Mouse (Mus musculus) heart, embryonic 16.5 days (tissue): Measurements from ENCODE around the gene Plpp7. TPM values are rescaled to one million over a fixed set of nuclear protein-coding genes. Genes with fewer than 3 reads are reported as not detected.

ENCODE experiments used
- ATAC-seq: fragments of 200-750 bp; cut with Nextera tagmentation; replicated peaks from 2 replicates; pipeline ENCODE4 v1.8.0; 2017; ENCODE audit warnings: moderate number of reproducible peaks; ENCODE audit not compliant: insufficient read depth, low FRiP score; ENCODE audit errors: extremely low read depth
- H3K27ac ChIP-seq: fragments of 300-500 bp; sonication (generic); 2 replicates; pipeline ENCODE4 v1.5.1; 2014; ENCODE audit warnings: mild to moderate bottlenecking, low read length, control low read depth, moderate library complexity
- H3K27me3 ChIP-seq: fragments of 300-500 bp; sonication (generic); 2 replicates; pipeline ENCODE4 v1.6.1; 2014; ENCODE audit warnings: low read length, mixed read lengths; ENCODE audit not compliant: control insufficient read depth, insufficient read depth
- H3K36me3 ChIP-seq: fragments of 300-500 bp; sonication (generic); 2 replicates; pipeline ENCODE4 v1.6.1; 2014; ENCODE audit not compliant: control insufficient read depth, insufficient read depth
- H3K4me1 ChIP-seq: fragments of 300-500 bp; sonication (generic); 2 replicates; pipeline ENCODE4 v1.6.1; 2014; ENCODE audit warnings: low read length, mixed read lengths; ENCODE audit not compliant: control insufficient read depth, insufficient read depth
- H3K4me2 ChIP-seq: fragments of 300-500 bp; sonication (generic); 2 replicates; pipeline ENCODE4 v1.6.1; 2014; ENCODE audit warnings: low read depth, mild to moderate bottlenecking, control low read depth, low read length
- H3K4me3 ChIP-seq: fragments of 300-500 bp; sonication (generic); 2 replicates; pipeline ENCODE4 v1.5.1; 2014; ENCODE audit warnings: mild to moderate bottlenecking, control low read depth, low read length
- H3K9ac ChIP-seq: fragments of 300-500 bp; sonication (generic); 2 replicates; pipeline ENCODE4 v1.6.1; 2014; ENCODE audit warnings: low read length, control low read depth
- H3K9me3 ChIP-seq: fragments of 300-500 bp; sonication (generic); replicated peaks from 2 replicates; pipeline ENCODE4 v1.6.1; 2016; ENCODE audit warnings: low read length; ENCODE audit not compliant: control insufficient read depth
- WGBS: fragments of 180-500 bp; shearing (Covaris S2); extraction: QIAGEN DNeasy Blood & Tissue Kit; methylation state at CpG from one replicate; pipeline ENCODE4 v1.1.7; 2014; 5-methylcytosine and 5-hydroxymethylcytosine counted together
- polyA plus RNA-seq: library from polyadenylated mRNA; unstranded; fragments of >200 nt; fragmentation: Nextera tagmentation; extraction: Ambion mirVana; gene quantifications from 2 replicates; pipeline ENCODE4 v1.2.1, GENCODE M21; 2015

Gene Plpp7
- polyA plus RNA-seq, 1 experiment from 2014 or later, result 21.4 TPM

GRCm38 (mm10) chr2:32064913-32065312 lies 30.4 kb upstream of the Plpp7 start:
- H3K4me3 ChIP-seq, result peak overlapping the region; percentile 14; the same call in 1 of the 2 replicates
- peak overlapping the region; percentile 50 for H3K4me2 ChIP-seq
- H3K4me1 ChIP-seq, result peaks cover 74% of the 10 kb centered on the region

GRCm38 (mm10) chr2:32065371-32065791 lies 29.9 kb upstream of the Plpp7 start:
- Histone ChIP-seq H3K9me3 (no peaks in the 10 kb centered on the region), H3K27ac (peak overlapping the region; percentile 95), H3K36me3 (peaks cover 12% of the 10 kb centered on the region), H3K4me3 (no peak overlapping the region), H3K27me3 (no peaks in the 10 kb centered on the region), H3K4me2 (peak overlapping the region; percentile 50), H3K9ac (peak overlapping the region; percentile 69; the same call in 1 of the 2 replicates), H3K4me1 (peaks cover 70% of the 10 kb centered on the region)
- 40% methylated on average over 5 of the region's 5 CpGs for WGBS
- 0 out of 2 replicates have a peak, but pooled peaks have one; percentile 2 for ATAC-seq

More at GRCm38 (mm10) chr2:32064913-32065312, 30.4 kb upstream of the Plpp7 start:
- H3K9ac ChIP-seq, result peak overlapping the region; percentile 69
- WGBS, result 28% methylated on average over 13 of the region's 13 CpGs
- peaks cover 12% of the 10 kb centered on the region for H3K36me3 ChIP-seq
- no peaks in the 10 kb centered on the region for H3K27me3 ChIP-seq
- no peak; the same call in none of the 2 replicates for ATAC-seq
- peak overlapping the region; percentile 95 for H3K27ac ChIP-seq
- no peaks in the 10 kb centered on the region for H3K9me3 ChIP-seq

GRCm38 (mm10) chr2:32066005-32066404 lies 29.3 kb upstream of the Plpp7 start:
- 0 out of 2 replicates have a peak overlapping the region, but pooled peaks have one; percentile 6 for H3K9ac ChIP-seq

GRCm38 (mm10) chr2:32068811-32069607 lies 26.3 kb upstream of the Plpp7 start:
- Histone ChIP-seq H3K27me3 (no peaks in the 10 kb centered on the region), H3K4me3 (no peak overlapping the region), H3K4me1 (peaks cover 46% of the 10 kb centered on the region), H3K4me2 (no peak overlapping the region), H3K27ac (no peak overlapping the region), H3K9ac (no peak overlapping the region), H3K9me3 (no peaks in the 10 kb centered on the region), H3K36me3 (peaks cover 16% of the 10 kb centered on the region)
- ATAC-seq, result no peak
- WGBS, result 56% methylated on average over 31 of the region's 31 CpGs

More at GRCm38 (mm10) chr2:32066005-32066404, 29.3 kb upstream of the Plpp7 start:
- Histone ChIP-seq H3K36me3 (peaks cover 15% of the 10 kb centered on the region), H3K4me1 (peaks cover 66% of the 10 kb centered on the region), H3K4me2 (no peak overlapping the region), H3K4me3 (no peak overlapping the region), H3K27ac (peak overlapping the region; percentile 95), H3K27me3 (no peaks in the 10 kb centered on the region), H3K9me3 (no peaks in the 10 kb centered on the region)
- 72% methylated on average over 4 of the region's 4 CpGs for WGBS
- no peak for ATAC-seq

GRCm38 (mm10) chr2:32070747-32071146 lies 24.6 kb upstream of the Plpp7 start:
- ATAC-seq, result no peak
- Histone ChIP-seq H3K27me3 (no peaks in the 10 kb centered on the region), H3K4me3 (no peak overlapping the region), H3K4me2 (no peak overlapping the region), H3K27ac (no peak overlapping the region), H3K9me3 (no peaks in the 10 kb centered on the region), H3K36me3 (peaks cover 16% of the 10 kb centered on the region), H3K9ac (no peak overlapping the region), H3K4me1 (peaks cover 43% of the 10 kb centered on the region)
- 91% methylated on average over 10 of the region's 10 CpGs for WGBS

GRCm38 (mm10) chr2:32074404-32074803 lies 20.9 kb upstream of the Plpp7 start:
- H3K9me3 ChIP-seq, result no peaks in the 10 kb centered on the region
- ATAC-seq, result no peak; the same call in 1 of the 2 replicates
- H3K4me1 ChIP-seq, result peaks cover 33% of the 10 kb centered on the region
- peak overlapping the region; percentile 86 for H3K27ac ChIP-seq
- H3K36me3 ChIP-seq, result peaks cover 6% of the 10 kb centered on the region; the same call in 1 of the 2 replicates
- H3K4me3 ChIP-seq, result no peak overlapping the region
- WGBS, result 40% methylated on average over 8 of the region's 8 CpGs
- peak overlapping the region; percentile 37 for H3K4me2 ChIP-seq
- H3K9ac ChIP-seq, result peak overlapping the region; percentile 57
- H3K27me3 ChIP-seq, result no peaks in the 10 kb centered on the region

- WGBS, result 65% methylated on average over 7 of the region's 7 CpGs
- Histone ChIP-seq H3K27ac (peak overlapping the region; percentile 86), H3K4me1 (peaks cover 43% of the 10 kb centered on the region)
These were observed 20.0 kb upstream of the Plpp7 start for GRCm38 (mm10) chr2:32075368-32075767.

GRCm38 (mm10) chr2:32077744-32078143 lies 17.6 kb upstream of the Plpp7 start:
- peak overlapping the region; percentile 58 for H3K9ac ChIP-seq
- peaks cover 46% of the 10 kb centered on the region for H3K4me1 ChIP-seq
- no peaks in the 10 kb centered on the region for H3K9me3 ChIP-seq
- H3K27me3 ChIP-seq, result no peaks in the 10 kb centered on the region
- H3K36me3 ChIP-seq, result no peaks in the 10 kb centered on the region
- H3K4me3 ChIP-seq, result peak overlapping the region; percentile 75
- no peak for ATAC-seq
- 65% methylated on average over 10 of the region's 10 CpGs for WGBS
- H3K27ac ChIP-seq, result peak overlapping the region; percentile 86
- H3K4me2 ChIP-seq, result peak overlapping the region; percentile 99

More at GRCm38 (mm10) chr2:32075368-32075767, 20.0 kb upstream of the Plpp7 start:
- no peak overlapping the region for H3K4me3 ChIP-seq
- no peaks in the 10 kb centered on the region for H3K9me3 ChIP-seq
- H3K27me3 ChIP-seq, result no peaks in the 10 kb centered on the region
- peak overlapping the region; percentile 43 for H3K9ac ChIP-seq
- no peak for ATAC-seq
- H3K36me3 ChIP-seq, result peaks cover 5% of the 10 kb centered on the region; the same call in 1 of the 2 replicates
- H3K4me2 ChIP-seq, result no peak overlapping the region; the same call in 1 of the 2 replicates

- peak overlapping the region; percentile 86 for H3K27ac ChIP-seq
- peak overlapping the region; percentile 58 for H3K9ac ChIP-seq
- H3K4me3 ChIP-seq, result peak overlapping the region; percentile 75
- WGBS, result 16% methylated on average over 8 of the region's 8 CpGs
- H3K4me1 ChIP-seq, result peaks cover 46% of the 10 kb centered on the region
- no peaks in the 10 kb centered on the region for H3K9me3 ChIP-seq
- no peaks in the 10 kb centered on the region for H3K36me3 ChIP-seq
- H3K4me2 ChIP-seq, result peak overlapping the region; percentile 99
- H3K27me3 ChIP-seq, result no peaks in the 10 kb centered on the region
- peak; percentile 29 for ATAC-seq
These were observed 16.8 kb upstream of the Plpp7 start for GRCm38 (mm10) chr2:32078522-32078921.
